Mouse (Mus musculus): ENCODE data around the gene Syne3. TPM values are rescaled to one million over a fixed set of nuclear protein-coding genes. Genes with fewer than 3 reads are reported as not detected.

The Syne3 gene
- polyA plus RNA-seq, 1 experiment from 2014 or later, result 1.3 TPM

DNA sequence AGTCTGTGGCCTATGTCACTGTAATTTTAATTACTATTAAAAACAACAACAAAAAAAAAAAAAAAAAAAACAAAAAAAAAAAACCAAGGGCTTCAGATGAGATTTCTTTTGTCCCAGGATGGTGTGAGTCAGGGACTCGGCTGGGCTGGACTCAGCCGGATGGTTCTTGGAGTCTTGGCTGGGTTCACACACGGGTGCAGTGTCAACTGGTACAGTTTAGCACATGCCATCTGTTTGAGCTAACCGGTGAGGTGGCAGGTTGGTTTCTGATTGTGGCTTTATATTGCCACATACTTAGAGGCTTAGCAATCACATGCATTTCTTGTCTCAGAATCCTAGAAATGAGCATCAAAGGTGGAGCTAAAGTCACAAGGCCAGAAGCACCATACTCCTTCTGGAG is 92.3 kb downstream of the Syne3 start:
- no peak overlapping the region for H3K27ac ChIP-seq
- no peak for ATAC-seq (ENCODE audit: insufficient number of reproducible peaks, insufficient read depth, low FRiP score, low TSS enrichment, low read depth)
- no peak overlapping the region for H3K4me2 ChIP-seq
- no peaks in the 10 kb centered on the region for H3K27me3 ChIP-seq
- no peaks in the 10 kb centered on the region for H3K36me3 ChIP-seq
- H3K4me3 ChIP-seq, result no peak overlapping the region
- H3K9ac ChIP-seq, result no peak overlapping the region
- no peaks in the 10 kb centered on the region for H3K9me3 ChIP-seq
- 90% methylated on average over 4 of the region's 4 CpGs for WGBS
- peaks cover 21% of the 10 kb centered on the region for H3K4me1 ChIP-seq

DNA sequence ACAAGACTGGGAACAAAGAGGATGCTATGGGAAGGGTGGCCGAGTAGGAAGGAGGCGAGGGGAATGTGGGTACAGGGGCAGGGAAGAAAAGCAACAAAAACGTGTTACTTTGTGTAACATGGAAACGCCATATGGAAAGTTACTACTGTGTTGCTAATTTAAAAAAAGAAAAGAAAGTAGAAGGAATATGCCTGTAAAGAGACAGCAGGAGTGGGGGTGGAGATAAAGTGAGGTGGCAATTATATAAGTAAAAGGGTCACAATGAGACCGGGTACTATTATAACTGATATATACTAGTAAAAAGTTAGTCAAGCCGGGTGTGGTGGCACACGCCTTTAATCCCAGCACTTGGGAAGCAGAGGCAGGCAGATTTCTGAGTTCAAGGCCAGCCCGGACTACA is 92.8 kb downstream of the Syne3 start:
- Histone ChIP-seq H3K4me2 (no peak overlapping the region), H3K4me1 (peaks cover 22% of the 10 kb centered on the region), H3K9ac (no peak overlapping the region), H3K36me3 (no peaks in the 10 kb centered on the region), H3K9me3 (no peaks in the 10 kb centered on the region), H3K4me3 (no peak overlapping the region), H3K27me3 (no peaks in the 10 kb centered on the region), H3K27ac (no peak overlapping the region)
- 83% methylated on average over 8 of the region's 8 CpGs for WGBS
- ATAC-seq (ENCODE audit: insufficient number of reproducible peaks, insufficient read depth, low FRiP score, low TSS enrichment, low read depth), result no peak

DNA sequence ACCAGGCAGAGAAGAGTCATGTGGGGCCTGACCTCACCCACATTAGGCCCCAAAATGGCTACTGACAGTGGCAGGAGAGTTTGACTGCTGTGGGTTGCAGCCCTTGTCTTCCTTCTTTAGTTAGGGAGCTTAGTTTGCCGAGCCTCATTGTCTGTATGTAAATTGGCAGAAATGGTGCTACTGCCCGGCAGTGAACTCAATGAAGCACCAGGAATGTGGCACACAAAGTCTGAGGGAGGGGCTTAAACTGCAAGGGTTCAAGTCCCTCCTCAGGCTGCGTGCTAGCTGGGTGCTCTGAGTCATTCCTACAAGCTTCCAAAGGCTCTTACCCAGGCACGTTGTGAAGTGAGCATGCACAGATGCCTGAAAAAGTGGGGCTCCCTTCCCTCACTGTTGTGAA is 93.9 kb downstream of the Syne3 start:
- H3K4me2 ChIP-seq, result no peak overlapping the region
- no peak overlapping the region for H3K4me3 ChIP-seq
- no peak overlapping the region for H3K27ac ChIP-seq
- no peak overlapping the region for H3K9ac ChIP-seq
- ATAC-seq (ENCODE audit: insufficient number of reproducible peaks, insufficient read depth, low FRiP score, low TSS enrichment, low read depth), result no peak
- H3K27me3 ChIP-seq, result no peaks in the 10 kb centered on the region
- peaks cover 14% of the 10 kb centered on the region for H3K4me1 ChIP-seq
- H3K36me3 ChIP-seq, result no peaks in the 10 kb centered on the region
- H3K9me3 ChIP-seq, result no peaks in the 10 kb centered on the region
- WGBS, result 70% methylated on average over 4 of the region's 4 CpGs

DNA sequence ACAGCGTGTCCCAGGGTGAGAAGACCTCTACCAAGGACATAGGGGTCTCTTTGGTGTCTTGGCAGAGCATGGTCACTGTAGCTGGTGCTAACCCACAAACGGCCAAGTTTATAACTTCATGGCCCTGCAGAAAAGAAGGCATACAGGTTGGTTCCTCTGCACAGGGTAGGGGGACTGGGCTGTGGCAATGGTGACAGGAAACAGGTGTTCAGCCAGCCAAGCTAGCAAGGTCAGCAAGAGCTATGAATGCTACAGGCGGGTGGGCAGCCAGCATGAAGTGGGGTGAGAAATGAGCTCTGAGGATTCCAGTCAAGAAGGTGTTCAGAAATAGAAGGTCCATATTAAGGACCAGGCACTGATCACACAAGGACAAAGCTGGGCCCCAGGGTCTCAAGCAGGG is 96.6 kb downstream of the Syne3 start:
- H3K36me3 ChIP-seq, result no peaks in the 10 kb centered on the region
- no peaks in the 10 kb centered on the region for H3K9me3 ChIP-seq
- ATAC-seq (ENCODE audit: insufficient number of reproducible peaks, insufficient read depth, low FRiP score, low TSS enrichment, low read depth), result no peak
- no peak overlapping the region for H3K4me3 ChIP-seq
- H3K27me3 ChIP-seq, result no peaks in the 10 kb centered on the region
- H3K4me1 ChIP-seq, result peaks cover 21% of the 10 kb centered on the region
- H3K9ac ChIP-seq, result no peak overlapping the region
- H3K27ac ChIP-seq, result no peak overlapping the region
- H3K4me2 ChIP-seq, result no peak overlapping the region
- WGBS, result 81% methylated on average over 3 of the region's 3 CpGs

DNA sequence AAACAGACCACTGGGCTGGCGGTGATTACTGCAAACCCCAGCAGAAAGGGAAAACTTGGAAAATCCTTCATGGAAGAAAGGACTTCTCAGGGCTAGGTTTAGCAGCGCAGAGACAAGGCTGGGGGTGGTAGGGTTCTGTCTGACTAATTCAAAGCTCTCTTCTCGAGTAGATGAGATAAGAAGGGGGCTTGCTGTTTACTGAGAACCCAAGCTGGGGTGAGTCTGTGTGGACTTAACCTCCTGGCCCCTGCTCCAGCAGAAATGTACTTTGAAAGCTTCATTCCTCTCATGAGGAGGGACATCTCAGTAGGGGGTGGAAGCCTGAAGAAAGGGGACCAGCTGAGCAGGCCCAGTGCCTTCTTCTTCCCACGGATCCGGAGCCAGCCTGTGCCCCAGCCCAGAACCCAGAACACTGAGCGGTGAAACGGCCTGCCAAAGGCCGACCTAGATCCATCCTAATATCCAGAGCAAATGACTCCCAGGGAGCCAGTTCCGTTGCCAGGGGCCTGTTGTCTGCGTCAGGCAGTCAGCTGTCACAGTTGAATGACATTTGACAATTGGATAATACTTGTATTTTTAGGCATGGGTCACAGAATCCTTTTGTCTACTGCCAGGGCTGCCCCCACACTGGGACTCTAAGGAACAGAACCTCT is 97.2 kb downstream of the Syne3 start:
- Histone ChIP-seq H3K4me1 (peaks cover 24% of the 10 kb centered on the region), H3K27ac (no peak overlapping the region), H3K4me2 (no peak overlapping the region), H3K9me3 (no peaks in the 10 kb centered on the region), H3K27me3 (no peaks in the 10 kb centered on the region), H3K36me3 (no peaks in the 10 kb centered on the region), H3K4me3 (no peak overlapping the region), H3K9ac (no peak overlapping the region)
- 33% methylated on average over 10 of the region's 10 CpGs for WGBS
- no peak for ATAC-seq (ENCODE audit: insufficient number of reproducible peaks, insufficient read depth, low FRiP score, low TSS enrichment, low read depth)

DNA sequence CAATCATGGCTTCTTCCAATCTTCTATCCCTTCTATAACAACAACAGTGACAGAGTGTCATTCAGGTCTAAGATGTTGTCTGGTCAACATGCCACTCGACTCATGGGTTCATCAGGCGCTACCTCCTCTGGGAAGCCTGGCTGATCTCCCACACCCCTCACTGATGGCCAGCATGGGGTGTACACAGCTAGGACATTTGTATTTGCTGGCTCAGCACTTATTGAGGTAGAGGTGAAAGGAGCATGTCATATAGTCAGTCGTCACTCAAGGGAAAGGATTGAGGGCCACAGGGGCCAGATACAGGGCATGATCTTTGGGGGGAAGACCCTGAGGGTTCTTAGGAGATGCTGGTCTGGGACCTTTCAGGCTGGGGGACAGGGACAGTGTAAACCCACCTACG is 99.9 kb downstream of the Syne3 start:
- Histone ChIP-seq H3K9me3 (no peaks in the 10 kb centered on the region), H3K36me3 (no peaks in the 10 kb centered on the region), H3K4me3 (no peak overlapping the region), H3K27ac (no peak overlapping the region), H3K4me1 (peaks cover 24% of the 10 kb centered on the region), H3K27me3 (0 out of 2 replicates have a peak, but pooled peaks cover 4% of the 10 kb centered on the region), H3K4me2 (no peak overlapping the region), H3K9ac (no peak overlapping the region)
- no peak for ATAC-seq (ENCODE audit: insufficient number of reproducible peaks, insufficient read depth, low FRiP score, low TSS enrichment, low read depth)
- 81% methylated on average over 4 of the region's 4 CpGs for WGBS

DNA sequence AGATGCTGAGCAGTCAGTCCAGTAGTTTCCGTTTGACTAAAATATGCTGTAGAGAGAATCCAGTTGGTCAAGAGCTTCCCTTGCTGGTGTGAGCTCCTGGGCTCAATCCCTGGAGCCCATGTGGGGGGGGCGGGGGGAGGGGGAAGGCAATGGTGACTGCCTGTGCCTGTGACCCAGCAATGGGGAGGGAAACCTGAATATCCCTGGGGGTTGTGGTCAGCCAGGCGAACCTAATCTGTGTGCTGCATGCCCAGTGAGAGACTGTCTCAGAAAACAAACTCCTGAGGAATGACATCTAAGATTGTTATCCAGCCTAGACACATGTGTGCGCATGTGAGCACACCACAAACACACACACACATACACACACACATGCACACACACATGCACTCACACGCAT is 100.6 kb downstream of the Syne3 start:
- Histone ChIP-seq H3K4me3 (no peak overlapping the region), H3K36me3 (no peaks in the 10 kb centered on the region), H3K9me3 (no peaks in the 10 kb centered on the region), H3K27ac (no peak overlapping the region), H3K4me2 (no peak overlapping the region), H3K4me1 (peaks cover 32% of the 10 kb centered on the region), H3K9ac (no peak overlapping the region), H3K27me3 (0 out of 2 replicates have a peak, but pooled peaks cover 4% of the 10 kb centered on the region)
- 36% methylated on average over 4 of the region's 5 CpGs for WGBS
- no peak for ATAC-seq (ENCODE audit: insufficient number of reproducible peaks, insufficient read depth, low FRiP score, low TSS enrichment, low read depth)

DNA sequence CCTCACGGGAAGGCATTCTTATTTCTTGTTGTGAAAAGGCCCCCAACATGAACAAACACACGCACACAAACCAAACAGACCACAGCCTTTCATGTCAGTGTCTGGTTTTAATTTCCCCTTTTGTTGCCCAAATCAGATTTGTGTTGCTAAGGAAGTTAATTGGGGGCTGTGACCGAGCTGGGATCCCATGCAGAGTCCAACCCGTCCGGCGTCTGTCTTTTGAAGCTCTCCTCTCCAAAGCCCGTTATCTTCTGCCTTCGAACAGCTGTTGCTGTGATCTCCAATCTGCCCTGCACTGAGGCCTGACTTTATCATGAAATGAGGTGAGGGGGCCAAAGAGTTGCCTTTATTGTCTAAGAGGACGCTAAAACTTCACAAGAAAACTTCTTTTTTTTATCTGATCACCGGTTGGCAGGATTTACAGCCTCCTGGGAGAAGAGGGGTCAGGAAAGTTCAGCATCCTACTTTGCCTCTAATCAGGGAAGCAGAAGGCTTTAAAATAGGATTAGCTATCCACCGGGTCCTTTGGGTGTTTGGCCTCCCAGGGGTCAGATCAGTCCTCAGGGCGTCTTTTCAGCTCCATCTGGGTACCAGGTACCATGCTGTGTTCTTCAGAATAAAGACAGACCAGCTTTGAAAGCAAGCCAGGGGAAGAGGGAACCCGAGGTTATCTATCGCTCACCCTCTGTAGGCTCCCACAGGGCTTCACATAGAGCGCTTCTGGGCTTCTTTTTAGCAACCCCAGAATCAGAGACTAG is 101.4 kb downstream of the Syne3 start:
- no peak for ATAC-seq (ENCODE audit: insufficient number of reproducible peaks, insufficient read depth, low FRiP score, low TSS enrichment, low read depth)
- Histone ChIP-seq H3K27me3 (0 out of 2 replicates have a peak, but pooled peaks cover 4% of the 10 kb centered on the region), H3K4me2 (peak overlapping the region; percentile 32), H3K4me1 (peaks cover 37% of the 10 kb centered on the region), H3K4me3 (no peak overlapping the region), H3K27ac (peak overlapping the region; percentile 36; the same call in 1 of the 2 replicates), H3K36me3 (no peaks in the 10 kb centered on the region), H3K9me3 (no peaks in the 10 kb centered on the region), H3K9ac (0 out of 2 replicates have a peak overlapping the region, but pooled peaks have one; percentile 16)
- 5% methylated on average over 15 of the region's 15 CpGs for WGBS

DNA sequence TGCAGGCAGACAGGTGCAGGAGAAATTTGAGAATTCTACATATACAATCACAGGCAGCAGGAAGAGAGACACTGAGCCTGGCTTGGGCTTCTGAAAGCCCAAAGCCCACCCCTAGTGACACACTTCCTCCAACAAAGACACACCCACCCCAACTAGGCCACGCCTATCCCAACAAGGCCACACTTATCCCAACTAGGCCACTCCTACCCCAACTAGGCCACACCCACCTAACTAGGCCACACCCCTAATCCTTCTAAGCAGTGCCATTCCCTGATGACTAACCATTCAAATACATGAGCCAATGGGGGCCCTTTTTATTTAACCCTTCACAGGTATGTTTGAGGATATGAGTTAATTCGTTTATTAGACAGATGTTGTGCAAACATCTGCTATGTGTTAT is 102.5 kb downstream of the Syne3 start:
- Histone ChIP-seq H3K27ac (no peak overlapping the region), H3K4me2 (no peak overlapping the region), H3K9me3 (no peaks in the 10 kb centered on the region), H3K4me1 (peaks cover 29% of the 10 kb centered on the region), H3K27me3 (0 out of 2 replicates have a peak, but pooled peaks cover 4% of the 10 kb centered on the region), H3K9ac (no peak overlapping the region), H3K4me3 (no peak overlapping the region), H3K36me3 (no peaks in the 10 kb centered on the region)
- ATAC-seq (ENCODE audit: insufficient number of reproducible peaks, insufficient read depth, low FRiP score, low TSS enrichment, low read depth), result peak; percentile 12; the same call in 1 of the 2 replicates
- WGBS, result 68% methylated on average over 2 of the region's 2 CpGs

DNA sequence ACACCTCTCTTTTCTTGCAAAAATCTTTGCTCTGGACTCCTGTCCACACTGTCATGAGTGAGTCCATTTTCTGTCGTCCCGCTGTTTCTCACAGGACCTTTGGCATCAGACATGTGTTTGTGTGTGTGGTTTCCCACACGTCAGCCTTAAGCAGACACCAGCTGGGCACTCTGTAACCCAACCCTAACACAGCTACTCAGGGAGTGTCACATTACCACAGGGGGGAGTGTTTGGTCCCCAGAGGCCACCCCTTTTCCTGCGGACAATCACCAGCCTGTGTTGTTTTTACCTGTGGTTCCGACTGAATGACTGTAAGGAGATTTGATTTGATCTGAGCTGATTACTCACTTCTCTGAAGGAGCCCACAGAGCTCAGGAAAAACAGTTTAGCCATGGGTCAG is 105.5 kb downstream of the Syne3 start:
- Histone ChIP-seq H3K4me2 (no peak overlapping the region), H3K4me1 (peaks cover 45% of the 10 kb centered on the region), H3K36me3 (no peaks in the 10 kb centered on the region), H3K9ac (0 out of 2 replicates have a peak overlapping the region, but pooled peaks have one; percentile 12), H3K9me3 (no peaks in the 10 kb centered on the region), H3K27me3 (peaks cover 4% of the 10 kb centered on the region; the same call in 1 of the 2 replicates), H3K4me3 (no peak overlapping the region), H3K27ac (no peak overlapping the region)
- ATAC-seq (ENCODE audit: insufficient number of reproducible peaks, insufficient read depth, low FRiP score, low TSS enrichment, low read depth), result no peak
- WGBS, result 6% methylated on average over 5 of the region's 5 CpGs

DNA sequence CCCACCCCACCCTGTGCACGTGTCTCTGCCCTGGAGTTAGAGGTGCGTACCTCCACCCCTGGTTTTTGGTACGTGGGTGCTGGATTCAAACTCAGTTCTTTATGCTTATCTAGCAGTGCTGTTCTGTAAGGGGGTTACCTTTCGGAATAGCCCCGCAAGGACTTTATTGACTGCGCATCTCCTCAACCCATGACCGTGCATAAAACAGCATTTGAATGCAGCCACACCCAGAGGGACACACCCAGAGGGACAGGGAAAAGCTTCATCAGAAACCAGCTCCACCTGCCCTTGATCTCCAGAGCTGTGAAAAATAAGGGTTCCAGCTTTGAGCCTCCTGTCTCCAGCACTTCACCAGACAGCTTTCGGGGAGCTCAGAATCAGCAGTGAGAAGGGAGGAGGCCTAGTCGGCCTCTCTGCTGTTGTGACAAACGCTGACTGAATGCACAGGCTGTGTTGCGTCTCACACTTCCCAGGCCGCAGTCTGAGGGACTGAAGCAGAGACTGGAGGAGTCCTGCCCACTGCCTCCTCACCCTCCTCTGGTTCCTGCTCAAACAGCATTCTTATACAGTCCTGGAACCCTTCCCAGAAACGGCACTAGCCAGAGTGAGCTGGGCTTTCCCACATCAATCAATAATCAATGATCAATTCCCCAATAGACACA is 107.1 kb downstream of the Syne3 start:
- Histone ChIP-seq H3K9me3 (no peaks in the 10 kb centered on the region), H3K9ac (no peak overlapping the region), H3K27me3 (peaks cover 4% of the 10 kb centered on the region; the same call in 1 of the 2 replicates), H3K4me2 (no peak overlapping the region), H3K4me1 (peaks cover 32% of the 10 kb centered on the region), H3K36me3 (no peaks in the 10 kb centered on the region), H3K27ac (no peak overlapping the region), H3K4me3 (no peak overlapping the region)
- no peak for ATAC-seq (ENCODE audit: insufficient number of reproducible peaks, insufficient read depth, low FRiP score, low TSS enrichment, low read depth)
- 81% methylated on average over 13 of the region's 13 CpGs for WGBS

All from embryonic facial prominence, embryonic 13.5 days (tissue).